Mouse (Mus musculus): ENCODE data around the gene Slc2a4. TPM values are rescaled to one million over a fixed set of nuclear protein-coding genes. Genes with fewer than 3 reads are reported as not detected.

Slc2a4 gene
- 51.0 and 53.2 TPM in 2 replicates for polyA plus RNA-seq (2012; rRNA removed)

GRCm38 (mm10) chr11:69948066-69948762 lies at the start of gene Slc2a4:
TSS of gene Slc2a4 (minus strand) at chr11:69948188.

GRCm38 (mm10) chr11:69995391-69995960 lies 47.5 kb upstream of the Slc2a4 start, which contains the start of gene Phf23:
TSS of gene Phf23 (plus strand) at chr11:69995777.

GRCm38 (mm10) chr11:69990850-69991691 lies 43.1 kb upstream of the Slc2a4 start, which contains the start of gene Gabarap:
TSS of gene Gabarap (plus strand) at chr11:69991143.

GRCm38 (mm10) chr11:69982225-69982624 lies 34.2 kb upstream of the Slc2a4 start, which contains the start of gene Elp5:
TSS of gene Elp5 (minus strand) at chr11:69982517.

DNA sequence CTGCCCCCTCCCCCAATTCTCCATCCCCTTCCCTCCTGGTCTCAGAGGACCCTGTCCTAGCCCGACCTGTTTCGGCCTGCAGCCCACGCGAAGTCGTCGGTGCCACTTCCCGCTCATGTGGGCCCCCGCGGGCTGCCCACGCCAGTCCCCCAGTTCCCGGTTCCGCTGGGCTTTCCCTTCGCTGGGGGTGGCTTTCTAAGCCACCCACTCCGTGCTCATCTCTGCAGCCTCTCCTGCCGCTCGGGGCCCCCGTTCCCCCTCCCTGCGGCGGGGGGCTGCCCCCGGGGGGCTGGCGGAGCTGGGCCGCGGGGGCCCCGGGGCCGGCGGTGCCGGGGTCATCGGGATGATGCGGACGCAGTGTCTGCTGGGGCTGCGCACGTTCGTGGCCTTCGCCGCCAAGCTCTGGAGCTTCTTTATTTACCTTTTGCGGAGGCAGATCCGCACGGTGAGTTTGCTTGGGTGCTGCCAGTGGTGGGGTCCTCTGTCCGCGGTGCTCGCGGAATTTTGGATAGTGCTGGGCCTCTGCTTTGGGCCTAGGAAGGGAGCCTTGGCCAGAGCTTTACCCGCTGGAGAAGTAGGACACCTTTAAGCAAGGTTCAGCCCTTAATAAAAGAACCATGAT lies 33.3 kb upstream of the Slc2a4 start, which contains the start of gene Ctdnep1:
Ctdnep1 (plus strand) TSS at position 16 of the 622 bp plus-strand sequence.

GRCm38 (mm10) chr11:69964650-69965270 lies 16.8 kb upstream of the Slc2a4 start, which contains the start of gene Cldn7:
TSS of gene Cldn7 (plus strand) at chr11:69964779.

DNA sequence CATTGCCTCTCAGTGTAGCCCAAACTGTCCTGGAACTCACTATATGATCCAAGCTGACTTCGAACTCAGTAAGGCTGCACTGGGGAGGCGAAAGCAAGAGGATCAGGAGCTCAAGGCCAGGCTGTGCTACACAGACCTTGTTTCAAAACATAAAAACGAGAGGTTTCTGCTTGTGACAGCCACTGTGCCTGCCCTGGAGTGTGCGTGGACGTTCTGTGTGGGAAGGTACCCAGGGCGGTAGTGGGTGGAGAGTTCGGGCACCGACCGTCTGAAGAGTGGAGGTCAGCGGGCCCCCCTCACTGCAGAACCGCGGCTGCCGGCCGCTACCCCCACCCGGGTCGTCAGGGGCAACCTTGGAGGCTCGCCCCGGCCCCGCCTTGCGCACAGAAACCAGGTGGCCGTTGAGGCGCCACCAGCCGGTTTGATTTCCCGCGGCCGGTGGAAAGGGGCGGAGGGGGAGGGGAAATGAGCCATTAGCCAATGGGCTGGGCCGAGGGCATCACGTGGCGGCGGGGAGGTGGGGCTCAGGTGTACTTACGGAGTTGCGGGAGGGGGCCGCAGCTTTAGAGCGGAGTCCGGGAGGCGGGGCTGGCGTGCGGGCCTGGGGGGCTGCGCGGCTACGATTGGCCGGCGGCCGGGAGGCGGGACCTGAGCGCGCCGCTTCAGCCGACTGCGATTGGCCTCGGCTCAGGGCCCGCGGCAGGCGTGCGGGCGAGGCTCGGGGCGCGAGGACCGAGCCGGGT lies 12.7 kb downstream of the Slc2a4 start, which contains the start of gene Ybx2:
Ybx2 (plus strand) TSS at position 660 of the 743 bp plus-strand sequence.

GRCm38 (mm10) chr11:69921114-69922011 lies 26.6 kb downstream of the Slc2a4 start, which contains the start of gene Eif5a:
TSS of gene Eif5a (minus strand) at chr11:69921958.

GRCm38 (mm10) chr11:69913554-69914371 lies 34.2 kb downstream of the Slc2a4 start, which contains the start of gene Gps2:
TSS of gene Gps2 (plus strand) at chr11:69913888.

DNA sequence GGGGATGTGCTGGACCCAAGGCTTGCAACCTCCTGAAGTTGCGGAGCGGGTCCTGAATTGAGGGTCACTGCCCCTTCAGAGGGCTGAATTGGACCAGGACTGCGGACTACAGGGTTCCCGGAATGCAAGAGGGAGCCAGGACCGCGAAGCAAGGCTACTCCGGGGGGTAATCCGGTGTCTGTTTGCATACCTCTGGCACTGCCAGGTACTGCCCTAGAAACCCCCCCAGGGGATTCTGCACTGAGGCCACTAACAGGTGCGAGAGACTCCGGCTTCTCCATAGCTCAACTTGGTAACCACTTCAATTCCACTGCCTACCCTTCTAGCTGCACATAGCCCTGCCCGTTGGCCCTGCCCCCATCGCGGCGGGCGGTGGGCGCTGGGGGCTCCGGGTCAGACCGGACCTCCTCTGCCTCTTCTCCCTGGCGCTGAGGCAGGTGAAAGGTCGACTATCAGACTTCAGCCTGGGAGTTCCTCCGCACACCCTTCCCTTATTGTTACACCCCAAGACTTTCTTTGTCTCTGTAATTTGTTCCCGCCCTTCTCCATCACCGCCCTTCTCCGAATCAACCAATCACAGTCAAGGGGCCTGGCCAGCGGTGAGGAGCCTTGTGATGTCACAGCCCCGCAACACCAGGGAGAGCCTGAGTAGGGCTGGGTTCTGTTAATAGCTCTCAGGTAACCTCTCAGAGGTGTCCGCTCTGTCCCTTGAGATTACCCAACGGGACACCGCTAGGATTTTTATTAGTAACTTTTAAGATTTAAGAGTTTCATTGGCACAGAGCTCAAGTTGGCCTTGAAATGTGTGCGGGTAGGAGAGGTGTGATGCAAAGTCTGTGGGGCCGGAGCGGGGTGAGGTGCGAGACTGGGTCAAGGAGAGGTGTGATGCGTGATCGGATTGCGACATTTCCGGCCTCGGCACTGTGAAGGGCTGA lies 47.2 kb downstream of the Slc2a4 start, which contains the start of the genes 2810408A11Rik and Neurl4:
2810408A11Rik (minus strand) TSS at position 517 of the 935 bp plus-strand sequence.
Neurl4 (plus strand) TSS at position 602 of the 935 bp plus-strand sequence.

DNA sequence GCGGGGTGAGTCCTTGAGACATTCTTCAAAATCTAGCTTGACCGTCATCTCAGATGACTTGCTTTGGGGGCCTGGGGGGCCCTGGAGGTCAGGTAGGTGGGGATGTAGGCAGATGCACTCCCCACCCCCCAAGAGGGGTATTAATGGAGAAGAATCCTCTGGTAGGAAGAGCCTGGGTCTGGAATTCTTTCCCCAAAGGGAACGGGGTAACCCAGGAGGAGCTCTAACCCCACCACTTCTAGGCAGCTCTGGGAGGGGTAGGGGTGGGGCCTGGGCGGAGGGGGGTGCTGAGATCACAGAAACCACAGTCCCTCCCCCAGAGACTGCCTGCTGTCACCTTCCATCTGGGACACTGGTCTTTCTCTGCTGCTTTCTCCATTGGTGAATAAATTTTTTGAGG lies 52.7 kb downstream of the Slc2a4 start, which contains the start of gene Acap1:
Acap1 (minus strand) TSS at position 249 of the 400 bp plus-strand sequence.

Other genes with a start within 250 kb of the Slc2a4 start
- 17.8 and 29.7 TPM in 2 replicates for gene Polr2a, start 189.6 kb downstream of the Slc2a4 start, polyA plus RNA-seq (2012; rRNA removed)
- gene Slc35g3, start 186.2 kb downstream of the Slc2a4 start, polyA plus RNA-seq (2012; rRNA removed): 1.3 and 1.5 TPM in 2 replicates
- 48.6 and 69.0 TPM in 2 replicates for gene Zbtb4, start 182.3 kb downstream of the Slc2a4 start, polyA plus RNA-seq (2012; rRNA removed)
- gene Chrnb1, start 152.2 kb downstream of the Slc2a4 start, polyA plus RNA-seq (2012; rRNA removed): 9.5 and 12.9 TPM in 2 replicates
- gene Fgf11, start 146.3 kb downstream of the Slc2a4 start, polyA plus RNA-seq (2012; rRNA removed): 7.8 and 8.5 TPM in 2 replicates
- gene Tmem102, start 142.6 kb downstream of the Slc2a4 start, polyA plus RNA-seq (2012; rRNA removed): 7.3 and 9.6 TPM in 2 replicates
- gene Gm39566, start 132.9 kb downstream of the Slc2a4 start, polyA plus RNA-seq (2012; rRNA removed): not detected in 2 replicates
- gene Spem2, start 129.7 kb downstream of the Slc2a4 start, polyA plus RNA-seq (2012; rRNA removed): not detected in 2 replicates
- gene Spem1, start 126.0 kb downstream of the Slc2a4 start, polyA plus RNA-seq (2012; rRNA removed): 0.26 and 0.50 TPM in 2 replicates
- gene Nlgn2, start 110.4 kb downstream of the Slc2a4 start, polyA plus RNA-seq (2012; rRNA removed): 79.8 and 101 TPM in 2 replicates
- gene Tmem256, start 109.7 kb downstream of the Slc2a4 start, polyA plus RNA-seq (2012; rRNA removed): 120 and 177 TPM in 2 replicates
- gene Plscr3, start 101.8 kb downstream of the Slc2a4 start, polyA plus RNA-seq (2012; rRNA removed): 145 and 168 TPM in 2 replicates
- gene Tnk1, start 89.5 kb downstream of the Slc2a4 start, polyA plus RNA-seq (2012; rRNA removed): 5.2 and 6.0 TPM in 2 replicates
- gene Tmem95, start 70.2 kb downstream of the Slc2a4 start, polyA plus RNA-seq (2012; rRNA removed): not detected in 2 replicates
- 9.6 and 10.4 TPM in 2 replicates for gene Kctd11, start 66.8 kb downstream of the Slc2a4 start, polyA plus RNA-seq (2012; rRNA removed)
- gene Acap1, start 52.6 kb downstream of the Slc2a4 start, polyA plus RNA-seq (2012; rRNA removed): 1.4 and 1.8 TPM in 2 replicates
- 1.5 TPM in 2 replicates for gene 2810408A11Rik, start 47.2 kb downstream of the Slc2a4 start, polyA plus RNA-seq (2012; rRNA removed)
- gene Neurl4, start 47.1 kb downstream of the Slc2a4 start, polyA plus RNA-seq (2012; rRNA removed): 67.0 and 76.7 TPM in 2 replicates
- gene Gps2, start 34.3 kb downstream of the Slc2a4 start, polyA plus RNA-seq (2012; rRNA removed): 83.1 and 141 TPM in 2 replicates
- gene Eif5a, start 26.2 kb downstream of the Slc2a4 start, polyA plus RNA-seq (2012; rRNA removed): 359 and 447 TPM in 2 replicates
- 21.2 and 30.0 TPM in 2 replicates for gene Ybx2, start 12.4 kb downstream of the Slc2a4 start, polyA plus RNA-seq (2012; rRNA removed)
- 32.6 and 38.7 TPM in 2 replicates for gene Cldn7, start 16.6 kb upstream of the Slc2a4 start, polyA plus RNA-seq (2012; rRNA removed)
- gene Ctdnep1, start 33.0 kb upstream of the Slc2a4 start, polyA plus RNA-seq (2012; rRNA removed): 99.3 and 120 TPM in 2 replicates
- 60.0 and 74.1 TPM in 2 replicates for gene Elp5, start 34.3 kb upstream of the Slc2a4 start, polyA plus RNA-seq (2012; rRNA removed)
- gene Gabarap, start 43.0 kb upstream of the Slc2a4 start, polyA plus RNA-seq (2012; rRNA removed): 406 and 430 TPM in 2 replicates
- gene Phf23, start 47.6 kb upstream of the Slc2a4 start, polyA plus RNA-seq (2012; rRNA removed): 18.6 and 19.8 TPM in 2 replicates
- 30.5 and 32.6 TPM in 2 replicates for gene Dvl2, start 52.4 kb upstream of the Slc2a4 start, polyA plus RNA-seq (2012; rRNA removed)
- 70.9 and 79.8 TPM in 2 replicates for gene Acadvl, start 67.2 kb upstream of the Slc2a4 start, polyA plus RNA-seq (2012; rRNA removed)
- 35.0 and 35.2 TPM in 2 replicates for gene Dlg4, start 68.8 kb upstream of the Slc2a4 start, polyA plus RNA-seq (2012; rRNA removed)
- 4.9 and 5.0 TPM in 2 replicates for gene Asgr1, start 105.9 kb upstream of the Slc2a4 start, polyA plus RNA-seq (2012; rRNA removed)
- gene Asgr2, start 144.5 kb upstream of the Slc2a4 start, polyA plus RNA-seq (2012; rRNA removed): 2.4 and 2.6 TPM in 2 replicates
- gene Mgl2, start 182.1 kb upstream of the Slc2a4 start, polyA plus RNA-seq (2012; rRNA removed): 6.0 and 6.3 TPM in 2 replicates
- 6.2 and 8.4 TPM in 2 replicates for gene Clec10a, start 208.0 kb upstream of the Slc2a4 start, polyA plus RNA-seq (2012; rRNA removed)

All from ovary, adult 2 months (tissue).